In genomic region chr8:87049746-87050145, GRCm38 (mm10) we compare ENCODE assay signal across 17 mouse cellular contexts.
DNase-seq lines count a peak whose midpoint lies in the region; TF ChIP-seq lines count a peak whose summit lies in the region.
"Had no signal": no experiment of that assay in that cellular context is flagged by ENCODE, and none has a peak within 500 bp of the region (broad histone marks: within the 10 kb centered on the region; RNA-seq: fewer than 3 reads in every experiment).

No protein-coding gene starts in this region.

- no peak for TF ChIP-seq CTCF in gastrocnemius, adult 2 months (IDR thresholded peaks at IDR 0.05)

- intact Hi-C loops in gastrocnemius, adult 2 months (cut with DNase I), result no loop called here

- no peak overlapping the region for H3K4me3 ChIP-seq in gastrocnemius, adult 2 months
- H3K4me3 ChIP-seq: limb, embryonic 15.5 days; neural tube, embryonic 12.5 days had no signal

- H3K27ac ChIP-seq in gastrocnemius, adult 2 months, result no peak overlapping the region
- H3K27ac ChIP-seq: limb, embryonic 15.5 days; macrophage; neural tube, embryonic 12.5 days had no signal

- DNase-seq in gastrocnemius, adult 18-20 months (ENCODE audit: low spot score), result peak; percentile 26
- DNase-seq in gastrocnemius, postnatal 10 days, result no peak
- DNase-seq in adipocyte (ENCODE audit: low spot score), result peak; percentile 94
- peak; percentile 55 for DNase-seq in cerebellum, adult 8-10 months
- DNase-seq in gastrocnemius, adult 2 months, result peak; percentile 37
- DNase-seq in right cerebral cortex, adult 18-20 months, result no peak
- no peak for DNase-seq in lung, postnatal 4 days
- no peak for DNase-seq in ovary, adult 18-20 months (ENCODE audit: low spot score)
- DNase-seq: adrenal gland, postnatal 10 days; kidney, adult 9 months; kidney, postnatal 36 days; liver, postnatal 0 days; right cerebral cortex, postnatal 4 days; thymus, postnatal 36 days had no signal

Comparison
In these comparisons a context has a peak if more than half of its experiments do, and no peak if none do; other contexts are left out.
1. DNase-seq: peak in gastrocnemius, adult 18-20 months (single experiment), adipocyte (single experiment), cerebellum, adult 8-10 months (single experiment) and gastrocnemius, adult 2 months (single experiment); none in gastrocnemius, postnatal 10 days (single experiment), right cerebral cortex, adult 18-20 months (single experiment), lung, postnatal 4 days (0 of 2) and ovary, adult 18-20 months (single experiment).